10 mouse cellular contexts compared by ENCODE assay signal in genomic region chr4:107823511-107823910, GRCm38 (mm10). TPM values are rescaled to one million over a fixed set of nuclear protein-coding genes. Genes with fewer than 3 reads are reported as not detected.
DNase-seq lines count a peak whose midpoint lies in the region; ATAC-seq and TF ChIP-seq lines count a peak whose summit lies in the region.
"Had no signal": no experiment of that assay in that cellular context is flagged by ENCODE, and none has a peak within 500 bp of the region (broad histone marks: within the 10 kb centered on the region; RNA-seq: fewer than 3 reads in every experiment).

No protein-coding gene starts in this region.

- H3K4me2 ChIP-seq in hindbrain, embryonic 14.5 days (replicated peaks): peak overlapping the region; percentile 37
- peak overlapping the region; percentile 37 for H3K4me2 ChIP-seq in neural tube, embryonic 13.5 days
- H3K4me2 ChIP-seq: lung, embryonic 15.5 days had no signal

- H3K9me3 ChIP-seq in hindbrain, embryonic 14.5 days (ENCODE audit: control insufficient read depth, low read length): no peaks in the 10 kb centered on the region
- H3K9me3 ChIP-seq in neural tube, embryonic 13.5 days: no peaks in the 10 kb centered on the region
- H3K9me3 ChIP-seq: lung, embryonic 15.5 days had no signal

- H3K4me1 ChIP-seq in hindbrain, embryonic 14.5 days (replicated peaks; ENCODE audit: control insufficient read depth, insufficient read depth, low read length): peaks cover 88% of the 10 kb centered on the region
- peaks cover 99% of the 10 kb centered on the region for H3K4me1 ChIP-seq in neural tube, embryonic 13.5 days (replicated peaks)

- TF ChIP-seq CTCF in left cerebral cortex, adult 2 months (IDR thresholded peaks at IDR 0.05): no peak

- WGBS in hindbrain, embryonic 14.5 days: 9% methylated on average over 11 of the region's 11 CpGs
- 7% methylated on average over 11 of the region's 11 CpGs for WGBS in neural tube, embryonic 13.5 days

- peak overlapping the region; percentile 48 for H3K27ac ChIP-seq in left cerebral cortex, adult 2 months
- peak overlapping the region; percentile 85 for H3K27ac ChIP-seq in hindbrain, embryonic 14.5 days
- H3K27ac ChIP-seq in neural tube, embryonic 13.5 days (replicated peaks): peak overlapping the region; percentile 86
- H3K27ac ChIP-seq: lung, embryonic 15.5 days had no signal

- H3K27me3 ChIP-seq in hindbrain, embryonic 14.5 days (ENCODE audit: control insufficient read depth, insufficient read depth, low read length): no peaks in the 10 kb centered on the region
- no peaks in the 10 kb centered on the region for H3K27me3 ChIP-seq in neural tube, embryonic 13.5 days
- H3K27me3 ChIP-seq: lung, embryonic 15.5 days had no signal

- peak overlapping the region; percentile 47 for H3K9ac ChIP-seq in hindbrain, embryonic 14.5 days
- peak overlapping the region; percentile 58 for H3K9ac ChIP-seq in neural tube, embryonic 13.5 days
- H3K9ac ChIP-seq: lung, embryonic 15.5 days had no signal

- no peak overlapping the region for H3K4me3 ChIP-seq in left cerebral cortex, adult 2 months
- 0 out of 2 replicates have a peak overlapping the region, but pooled peaks have one; percentile 0 for H3K4me3 ChIP-seq in hindbrain, embryonic 14.5 days (replicated peaks; ENCODE audit: low read length)
- H3K4me3 ChIP-seq in neural tube, embryonic 13.5 days: peak overlapping the region; percentile 17
- H3K4me3 ChIP-seq: lung, embryonic 15.5 days had no signal

- no peak for DNase-seq in left cerebral cortex, adult 2 months (ENCODE audit: extremely low spot score in 1 of 2, low spot score in 2 of 2)
- no peak for DNase-seq in left cerebral cortex, postnatal 14 days (ENCODE audit: low spot score in 2 of 2)
- peak; percentile 71 to 76 for DNase-seq in cerebellum, postnatal 36 days
- DNase-seq in hindbrain, embryonic 14.5 days (ENCODE audit: low spot score): peak; percentile 68
- no peak for DNase-seq in thymus, postnatal 14 days
- DNase-seq in left cerebral cortex, postnatal 25 days (ENCODE audit: low spot score in 2 of 2): no peak
- no peak for DNase-seq in natural killer cell, adult 2 months (ENCODE audit: low spot score in 2 of 2)
- DNase-seq: adrenal gland, adult 8-10 months had no signal

- H3K36me3 ChIP-seq in hindbrain, embryonic 14.5 days (replicated peaks; ENCODE audit: control insufficient read depth, insufficient read depth): 0 out of 2 replicates have a peak, but pooled peaks cover 5% of the 10 kb centered on the region
- H3K36me3 ChIP-seq in neural tube, embryonic 13.5 days: peaks cover 12% of the 10 kb centered on the region; the same call in 1 of the 2 replicates
- H3K36me3 ChIP-seq: lung, embryonic 15.5 days had no signal

- peak; percentile 9; the same call in 1 of the 2 replicates for ATAC-seq in hindbrain, embryonic 14.5 days (ENCODE audit: low FRiP score)
- 0 out of 2 replicates have a peak, but pooled peaks have one; percentile 15 for ATAC-seq in neural tube, embryonic 13.5 days (ENCODE audit: low read depth)

- intact Hi-C loops in left cerebral cortex, adult 2 months (cut with DNase I): no loop called here
- intact Hi-C loops in left cerebral cortex, postnatal 14 days (cut with DNase I): no loop called here
- intact Hi-C loops in left cerebral cortex, postnatal 25 days (cut with DNase I): no loop called here

RNA-seq across cellular contexts. Expression of gene Lrp8, which starts 21.4 kb away (rescaled TPM):
- total RNA-seq in left cerebral cortex, adult 2 months (2021): 100 to 1,000 TPM in 1 of 2 experiments, 10 to 100 TPM in 1; 93.2 to 123 TPM
- 100 to 1,000 TPM; 123 to 136 TPM for total RNA-seq in left cerebral cortex, postnatal 14 days (2021)
- 62.2 and 69.5 TPM in 2 replicates for polyA plus RNA-seq in hindbrain, embryonic 14.5 days (2014; fragmentation: Nextera tagmentation; extraction: Ambion mirVana)
- 51.2 and 54.3 TPM in 2 replicates for polyA plus RNA-seq in neural tube, embryonic 13.5 days (2015; fragmentation: Nextera tagmentation; extraction: Ambion mirVana)
- total RNA-seq in left cerebral cortex, postnatal 25 days (2021): 100 to 1,000 TPM in 1 of 2 experiments, 10 to 100 TPM in 1; 83.4 to 107 TPM

RNA-seq across cellular contexts. Expression of gene Magoh, which starts 56.0 kb away (rescaled TPM):
- 10 to 100 TPM; 33.9 to 41.7 TPM for total RNA-seq in left cerebral cortex, adult 2 months (2021)
- 10 to 100 TPM; 38.0 to 40.0 TPM for total RNA-seq in left cerebral cortex, postnatal 14 days (2021)
- polyA plus RNA-seq in hindbrain, embryonic 14.5 days (2014; fragmentation: Nextera tagmentation; extraction: Ambion mirVana): 109 and 115 TPM in 2 replicates
- polyA plus RNA-seq in neural tube, embryonic 13.5 days (2015; fragmentation: Nextera tagmentation; extraction: Ambion mirVana): 146 and 149 TPM in 2 replicates
- 10 to 100 TPM; 36.1 to 38.8 TPM for total RNA-seq in left cerebral cortex, postnatal 25 days (2021)

Comparison
In these comparisons a context has a peak if more than half of its experiments do, and no peak if none do; other contexts are left out.
1. DNase-seq: peak in cerebellum, postnatal 36 days (2 of 2) and hindbrain, embryonic 14.5 days (single experiment); none in left cerebral cortex, adult 2 months (0 of 2), left cerebral cortex, postnatal 14 days (0 of 2), thymus, postnatal 14 days (single experiment), left cerebral cortex, postnatal 25 days (0 of 2) and natural killer cell, adult 2 months (0 of 2).
2. Peak in every context shown above with its lines, with median percentiles within 50 percentile points of each other: H3K27ac ChIP-seq.